Mouse (Mus musculus): ENCODE measurements around the gene Tmem161b. TPM values are rescaled to one million over a fixed set of nuclear protein-coding genes. Genes with fewer than 3 reads are reported as not detected.

The Tmem161b gene
- polyA plus RNA-seq, 1 experiment from 2014 or later, result 13.4 TPM

DNA sequence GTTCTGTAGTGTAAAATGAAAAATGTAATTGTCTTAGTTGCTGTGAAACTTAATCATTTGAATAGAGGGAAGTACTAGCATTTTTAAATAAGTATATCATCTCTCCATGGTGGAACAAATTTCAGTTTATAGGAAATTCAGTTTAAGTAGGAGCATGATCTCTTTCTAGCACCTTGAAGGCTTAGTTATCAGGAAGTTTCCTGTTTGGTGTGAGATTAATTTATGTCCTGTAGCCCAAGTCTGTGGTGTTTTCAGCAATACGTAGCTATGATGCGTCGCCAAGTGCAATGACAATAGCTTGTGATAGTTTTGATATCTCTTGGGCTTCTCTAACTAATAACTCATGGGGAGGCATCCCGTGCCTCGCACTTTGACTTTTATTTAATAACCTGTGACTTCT lies 54.1 kb downstream of the Tmem161b start:
- no peak overlapping the region for H3K4me2 ChIP-seq (replicated peaks)
- 96% methylated on average over 5 of the region's 5 CpGs for WGBS
- no peaks in the 10 kb centered on the region for H3K9me3 ChIP-seq (replicated peaks)
- no peak overlapping the region for H3K9ac ChIP-seq
- no peaks in the 10 kb centered on the region for H3K36me3 ChIP-seq
- H3K27ac ChIP-seq (replicated peaks), result no peak overlapping the region
- no peak overlapping the region for H3K4me3 ChIP-seq (replicated peaks)
- no peak for ATAC-seq (ENCODE audit: insufficient number of reproducible peaks, low FRiP score, low TSS enrichment, low read depth)
- H3K27me3 ChIP-seq, result no peaks in the 10 kb centered on the region
- H3K4me1 ChIP-seq, result no peaks in the 10 kb centered on the region

DNA sequence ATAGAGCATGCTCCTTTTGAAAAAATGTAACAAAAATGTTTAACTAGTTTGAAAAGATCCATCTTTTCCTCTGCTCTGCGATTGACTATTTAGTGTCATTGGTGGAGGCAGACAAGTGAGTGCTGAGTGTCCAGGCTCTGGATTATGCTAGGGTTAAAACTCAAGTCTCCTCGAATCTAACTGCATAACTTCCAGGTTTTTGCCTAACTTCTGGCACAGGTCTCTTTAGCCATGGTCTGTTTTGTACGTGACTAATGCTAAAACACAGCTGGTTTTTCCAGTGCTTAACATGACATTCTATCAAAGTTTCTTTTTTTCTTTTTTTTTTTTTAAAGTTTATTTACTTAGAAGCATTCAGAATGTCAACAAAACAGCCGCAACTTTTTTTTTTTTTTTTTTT lies 58.3 kb downstream of the Tmem161b start:
- Histone ChIP-seq H3K4me1 (no peaks in the 10 kb centered on the region), H3K27ac (replicated peaks) (no peak overlapping the region), H3K4me2 (replicated peaks) (no peak overlapping the region), H3K9me3 (replicated peaks) (no peaks in the 10 kb centered on the region), H3K9ac (no peak overlapping the region), H3K36me3 (0 out of 2 replicates have a peak, but pooled peaks cover 5% of the 10 kb centered on the region), H3K4me3 (replicated peaks) (no peak overlapping the region), H3K27me3 (no peaks in the 10 kb centered on the region)
- 68% methylated on average over 4 of the region's 4 CpGs for WGBS
- no peak for ATAC-seq (ENCODE audit: insufficient number of reproducible peaks, low FRiP score, low TSS enrichment, low read depth)

GRCm38 (mm10) chr13:84282966-84283365 lies 60.9 kb downstream of the Tmem161b start:
- Histone ChIP-seq H3K27ac (replicated peaks) (no peak overlapping the region), H3K4me2 (replicated peaks) (no peak overlapping the region), H3K27me3 (no peaks in the 10 kb centered on the region), H3K4me3 (replicated peaks) (no peak overlapping the region), H3K9ac (no peak overlapping the region), H3K36me3 (0 out of 2 replicates have a peak, but pooled peaks cover 9% of the 10 kb centered on the region), H3K4me1 (no peaks in the 10 kb centered on the region), H3K9me3 (replicated peaks) (no peaks in the 10 kb centered on the region)
- ATAC-seq (ENCODE audit: insufficient number of reproducible peaks, low FRiP score, low TSS enrichment, low read depth), result no peak

GRCm38 (mm10) chr13:84284764-84285558 lies 62.9 kb downstream of the Tmem161b start:
- Histone ChIP-seq H3K36me3 (0 out of 2 replicates have a peak, but pooled peaks cover 9% of the 10 kb centered on the region), H3K4me2 (replicated peaks) (no peak overlapping the region), H3K9me3 (replicated peaks) (no peaks in the 10 kb centered on the region), H3K9ac (no peak overlapping the region), H3K27me3 (no peaks in the 10 kb centered on the region), H3K4me1 (no peaks in the 10 kb centered on the region), H3K4me3 (replicated peaks) (no peak overlapping the region), H3K27ac (replicated peaks) (no peak overlapping the region)
- ATAC-seq (ENCODE audit: insufficient number of reproducible peaks, low FRiP score, low TSS enrichment, low read depth), result no peak
- 45% methylated on average over 7 of the region's 7 CpGs for WGBS

- H3K4me2 ChIP-seq (replicated peaks), result no peak overlapping the region
- no peaks in the 10 kb centered on the region for H3K9me3 ChIP-seq (replicated peaks)
- H3K4me3 ChIP-seq (replicated peaks), result no peak overlapping the region
- no peak overlapping the region for H3K9ac ChIP-seq
- H3K36me3 ChIP-seq, result 0 out of 2 replicates have a peak, but pooled peaks cover 9% of the 10 kb centered on the region
- no peak overlapping the region for H3K27ac ChIP-seq (replicated peaks)
- H3K4me1 ChIP-seq, result no peaks in the 10 kb centered on the region
- ATAC-seq (ENCODE audit: insufficient number of reproducible peaks, low FRiP score, low TSS enrichment, low read depth), result no peak
- WGBS, result 73% methylated on average over 3 of the region's 3 CpGs
- H3K27me3 ChIP-seq, result no peaks in the 10 kb centered on the region
These were observed 63.5 kb downstream of the Tmem161b start for GRCm38 (mm10) chr13:84285559-84285945.

DNA sequence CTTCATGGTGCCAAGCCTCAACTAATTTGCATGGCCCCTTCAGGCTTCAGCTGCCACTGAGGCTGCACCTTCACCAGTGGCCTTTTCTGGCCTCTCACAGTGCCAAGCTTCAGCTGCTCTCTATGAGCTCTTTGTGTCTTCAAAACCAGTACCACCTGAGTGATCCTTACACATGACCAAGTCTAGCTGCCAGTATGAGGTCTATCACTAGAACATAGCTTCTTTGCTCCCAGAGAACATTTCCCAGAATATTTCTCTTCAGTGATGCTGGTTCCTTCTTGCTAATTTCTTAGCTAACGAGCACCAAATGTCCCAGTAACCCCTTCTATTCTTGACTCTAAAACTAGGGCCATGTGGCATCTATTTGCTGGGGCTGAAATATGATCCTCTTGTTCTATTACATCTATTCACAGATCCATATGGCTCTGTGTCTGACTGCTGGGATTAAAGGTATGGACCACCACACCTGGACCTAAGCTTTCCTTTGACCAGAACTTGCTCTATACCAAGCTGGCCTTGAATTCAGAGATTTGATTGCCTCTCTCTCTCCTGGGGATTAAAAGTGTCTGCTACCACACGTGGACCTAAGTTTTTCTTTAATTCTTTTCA lies 77.5 kb downstream of the Tmem161b start:
- H3K36me3 ChIP-seq, result peaks cover 15% of the 10 kb centered on the region
- no peak overlapping the region for H3K4me3 ChIP-seq (replicated peaks)
- H3K27me3 ChIP-seq, result no peaks in the 10 kb centered on the region
- ATAC-seq (ENCODE audit: insufficient number of reproducible peaks, low FRiP score, low TSS enrichment, low read depth), result no peak
- 0 out of 2 replicates have a peak, but pooled peaks cover 3% of the 10 kb centered on the region for H3K4me1 ChIP-seq
- H3K9me3 ChIP-seq (replicated peaks), result no peaks in the 10 kb centered on the region
- H3K27ac ChIP-seq (replicated peaks), result peak overlapping the region; percentile 55; the same call in 1 of the 2 replicates
- WGBS, result 30% methylated on average over 2 of the region's 2 CpGs
- no peak overlapping the region for H3K4me2 ChIP-seq (replicated peaks)
- no peak overlapping the region for H3K9ac ChIP-seq

GRCm38 (mm10) chr13:84343272-84343671 lies 121.2 kb downstream of the Tmem161b start:
- peaks cover 61% of the 10 kb centered on the region for H3K27me3 ChIP-seq
- H3K4me1 ChIP-seq, result peaks cover 4% of the 10 kb centered on the region; the same call in 1 of the 2 replicates
- H3K27ac ChIP-seq (replicated peaks), result no peak overlapping the region
- WGBS, result 5% methylated on average over 5 of the region's 5 CpGs
- H3K9ac ChIP-seq, result no peak overlapping the region
- ATAC-seq (ENCODE audit: insufficient number of reproducible peaks, low FRiP score, low TSS enrichment, low read depth), result no peak
- H3K36me3 ChIP-seq, result no peaks in the 10 kb centered on the region
- no peak overlapping the region for H3K4me3 ChIP-seq (replicated peaks)
- no peak overlapping the region for H3K4me2 ChIP-seq (replicated peaks)
- H3K9me3 ChIP-seq (replicated peaks), result no peaks in the 10 kb centered on the region

GRCm38 (mm10) chr13:84343691-84344495 lies 121.8 kb downstream of the Tmem161b start:
- Histone ChIP-seq H3K36me3 (no peaks in the 10 kb centered on the region), H3K27me3 (peaks cover 62% of the 10 kb centered on the region), H3K4me2 (replicated peaks) (no peak overlapping the region), H3K27ac (replicated peaks) (no peak overlapping the region), H3K9ac (no peak overlapping the region), H3K9me3 (replicated peaks) (no peaks in the 10 kb centered on the region), H3K4me1 (peaks cover 8% of the 10 kb centered on the region), H3K4me3 (replicated peaks) (no peak overlapping the region)
- no peak for ATAC-seq (ENCODE audit: insufficient number of reproducible peaks, low FRiP score, low TSS enrichment, low read depth)
- 4% methylated on average over 13 of the region's 13 CpGs for WGBS

- Histone ChIP-seq H3K36me3 (no peaks in the 10 kb centered on the region), H3K9ac (no peak overlapping the region), H3K4me2 (replicated peaks) (no peak overlapping the region), H3K4me1 (peaks cover 8% of the 10 kb centered on the region), H3K27me3 (peaks cover 62% of the 10 kb centered on the region), H3K9me3 (replicated peaks) (no peaks in the 10 kb centered on the region), H3K27ac (replicated peaks) (no peak overlapping the region), H3K4me3 (replicated peaks) (no peak overlapping the region)
- no peak for ATAC-seq (ENCODE audit: insufficient number of reproducible peaks, low FRiP score, low TSS enrichment, low read depth)
- 9% methylated on average over 7 of the region's 7 CpGs for WGBS
These were observed 122.6 kb downstream of the Tmem161b start for GRCm38 (mm10) chr13:84344711-84345110.

GRCm38 (mm10) chr13:84345114-84345513 lies 123.0 kb downstream of the Tmem161b start:
- Histone ChIP-seq H3K9ac (no peak overlapping the region), H3K27ac (replicated peaks) (no peak overlapping the region), H3K4me3 (replicated peaks) (no peak overlapping the region), H3K27me3 (peaks cover 64% of the 10 kb centered on the region), H3K4me2 (replicated peaks) (no peak overlapping the region), H3K9me3 (replicated peaks) (no peaks in the 10 kb centered on the region), H3K4me1 (peaks cover 8% of the 10 kb centered on the region), H3K36me3 (no peaks in the 10 kb centered on the region)
- 6% methylated on average over 8 of the region's 8 CpGs for WGBS
- ATAC-seq (ENCODE audit: insufficient number of reproducible peaks, low FRiP score, low TSS enrichment, low read depth), result no peak
